Mouse (Mus musculus): ENCODE measurements at regions not wholly inside any gene's neighbourhood (a gene's known extent, or its start where the extent isn't known, plus 50 kb on each side); places are given as distances from the start of the nearest gene placed in this dataset.

DNA sequence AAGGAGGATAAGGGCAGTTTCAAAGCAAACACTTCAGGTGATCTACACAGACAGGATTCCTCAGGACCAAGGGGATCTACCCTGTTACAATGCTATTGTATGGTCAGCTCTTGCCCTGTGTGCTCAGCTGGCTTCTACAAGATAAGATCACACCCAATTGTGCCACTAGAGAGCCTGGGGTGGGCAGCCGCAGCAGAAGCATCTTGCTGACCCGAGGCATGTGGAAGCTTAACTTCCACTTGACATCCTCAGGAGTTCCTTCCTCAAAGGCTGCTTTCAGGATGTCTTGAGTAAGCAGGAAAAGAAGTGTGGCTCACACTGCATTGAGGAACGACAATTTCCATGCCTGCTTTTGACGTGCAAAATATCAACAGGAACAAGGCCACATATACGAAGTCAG lies 222.8 kb upstream of the Gpc5 start:
- DNase-seq: no peak

GRCm38 (mm10) chr14:114875101-114875500 lies 216.9 kb upstream of the Gpc5 start:
- no peak for DNase-seq

DNA sequence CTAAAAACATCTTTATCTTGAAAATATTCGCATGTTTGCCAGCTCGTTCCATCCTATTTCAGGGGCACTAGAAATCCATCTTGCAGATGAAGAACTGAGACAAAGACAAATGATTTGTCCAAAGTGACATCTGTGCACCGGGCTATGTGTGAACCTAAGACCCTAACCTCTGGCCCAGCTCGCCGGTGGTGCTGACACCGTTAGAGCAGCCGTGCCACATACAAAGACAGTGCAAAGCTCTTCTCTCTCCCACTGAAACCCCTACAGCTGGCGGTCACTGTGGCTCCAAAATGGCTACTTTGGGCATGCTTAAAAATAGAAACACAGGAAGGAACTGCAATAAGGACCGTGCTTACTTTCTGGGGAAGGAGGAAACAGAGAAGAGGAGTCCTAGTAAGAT lies 215.6 kb upstream of the Gpc5 start:
- no peak for DNase-seq

GRCm38 (mm10) chr14:114877477-114877876 lies 214.5 kb upstream of the Gpc5 start:
- DNase-seq: no peak

DNA sequence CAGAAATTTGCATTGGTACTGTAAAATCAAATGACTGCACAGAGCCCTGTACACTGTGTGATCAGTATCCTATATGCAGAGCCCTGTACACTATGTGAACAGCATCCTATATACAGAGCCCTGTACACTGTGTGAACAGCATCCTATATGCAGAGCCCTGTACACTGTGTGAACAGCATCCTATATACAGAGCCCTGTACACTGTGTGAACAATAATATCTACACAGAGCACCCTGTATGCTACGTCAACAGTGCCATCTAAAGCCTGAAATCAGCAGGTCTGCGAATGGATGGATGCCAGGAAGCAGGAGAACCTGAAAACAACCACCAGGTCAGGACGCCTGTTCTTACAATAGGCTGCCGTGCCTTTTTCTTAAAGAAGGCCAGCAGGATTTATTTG lies 211.7 kb upstream of the Gpc5 start:
- DNase-seq: no peak

DNA sequence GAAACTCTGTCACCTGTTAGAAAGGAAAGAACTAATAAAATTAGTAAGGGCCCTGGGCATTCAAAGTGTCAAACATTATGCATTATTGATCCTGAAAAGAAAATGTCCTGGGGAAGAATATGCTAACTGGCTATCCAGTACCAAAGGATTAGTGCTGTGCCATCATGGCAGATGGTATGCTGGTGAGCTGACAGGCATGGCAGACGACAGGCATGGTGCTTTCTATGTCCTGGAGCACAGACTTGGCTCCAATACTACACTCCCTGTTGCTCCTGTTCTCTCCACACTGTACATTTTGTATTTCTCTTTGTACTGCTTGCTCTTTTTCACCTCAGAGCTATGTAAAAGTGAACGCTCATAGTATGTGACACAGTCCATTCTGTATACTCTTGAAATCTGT lies 187.9 kb upstream of the Gpc5 start:
- DNase-seq: no peak

DNA sequence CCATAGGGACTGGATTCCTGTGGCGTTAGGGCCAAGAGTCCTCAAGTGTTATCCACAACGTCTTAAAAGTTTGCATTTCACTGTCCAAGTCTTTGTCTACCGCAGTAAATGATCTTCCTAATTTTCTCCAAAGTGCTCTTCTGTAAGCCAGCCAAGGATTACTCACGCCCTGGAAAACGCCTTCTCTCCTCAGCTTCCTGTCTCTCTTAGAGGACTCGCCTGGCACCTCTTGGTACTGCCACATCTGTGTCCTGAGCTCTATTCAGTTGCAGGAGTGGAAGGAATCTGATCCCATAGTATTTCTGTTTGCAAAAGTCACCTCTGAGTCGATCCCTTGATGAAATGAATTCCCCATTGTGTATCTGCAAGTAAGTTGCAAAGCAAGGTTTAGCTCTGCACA lies 179.7 kb upstream of the Gpc5 start:
- DNase-seq: no peak

- peak; percentile 39 for DNase-seq
Observed at GRCm38 (mm10) chr14:114913238-114913637, 178.8 kb upstream of the Gpc5 start.

DNA sequence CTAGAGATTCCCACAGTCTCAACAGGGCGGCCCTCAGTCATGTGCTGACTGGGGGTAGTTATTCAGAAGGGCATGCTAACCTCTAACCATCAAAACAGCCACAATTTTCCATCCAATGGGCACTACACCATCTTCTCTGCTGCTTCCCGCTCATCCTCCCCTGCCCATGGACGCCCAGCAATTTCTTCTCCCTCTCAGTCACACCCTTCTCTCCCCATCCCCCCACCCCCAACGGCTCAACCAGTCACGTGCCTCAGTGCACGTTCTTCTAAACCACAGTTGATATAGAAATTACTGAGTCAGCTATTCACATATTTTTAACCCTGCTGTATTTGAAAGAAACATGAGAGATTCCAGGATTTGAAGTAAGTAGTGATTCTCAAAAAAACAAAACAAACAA lies 146.3 kb upstream of the Gpc5 start:
- DNase-seq: no peak

DNA sequence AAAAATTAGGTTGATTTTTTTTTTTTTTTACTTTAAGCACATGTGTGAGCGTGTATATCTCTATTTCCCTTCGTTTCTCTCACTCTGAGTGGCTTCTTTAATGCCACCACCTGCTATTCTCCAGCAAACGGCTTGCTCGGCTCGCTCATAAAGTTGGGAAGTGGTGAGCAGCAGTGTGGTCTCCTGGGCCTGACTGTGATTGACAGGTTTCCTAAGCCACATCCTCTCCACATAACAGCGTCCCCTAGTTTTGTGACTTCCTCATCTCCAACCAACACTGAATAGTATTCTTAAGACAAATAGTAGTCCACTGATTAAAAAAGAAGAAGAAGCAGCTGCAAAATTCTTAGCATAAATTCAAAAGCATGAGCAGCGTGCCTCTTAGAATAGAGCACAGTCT lies 145.7 kb upstream of the Gpc5 start:
- no peak for DNase-seq

GRCm38 (mm10) chr14:114948341-114949155 lies 143.5 kb upstream of the Gpc5 start:
- DNase-seq: peak; percentile 22

- DNase-seq: no peak
Observed at GRCm38 (mm10) chr14:114949156-114949496, 142.9 kb upstream of the Gpc5 start.

DNA sequence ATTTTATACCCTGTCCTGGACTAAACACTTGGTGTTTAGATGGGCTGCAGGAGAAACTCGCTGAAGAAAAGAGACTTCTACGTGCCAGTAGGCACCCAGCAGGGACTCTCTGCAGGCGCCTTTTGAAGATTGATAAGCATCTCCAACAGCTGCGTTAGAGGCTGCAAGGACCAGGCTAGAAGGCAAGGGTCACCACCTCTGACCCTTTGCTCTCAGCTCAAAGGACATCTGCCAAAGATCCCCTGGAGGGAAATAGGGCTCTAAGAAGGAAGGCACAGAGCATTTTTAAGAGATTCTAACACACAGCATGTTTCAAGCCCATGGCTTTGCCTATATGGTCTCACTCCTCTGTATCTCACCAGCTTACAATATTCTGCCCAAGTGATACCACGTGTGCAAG lies 139.7 kb upstream of the Gpc5 start:
- no peak for DNase-seq

DNA sequence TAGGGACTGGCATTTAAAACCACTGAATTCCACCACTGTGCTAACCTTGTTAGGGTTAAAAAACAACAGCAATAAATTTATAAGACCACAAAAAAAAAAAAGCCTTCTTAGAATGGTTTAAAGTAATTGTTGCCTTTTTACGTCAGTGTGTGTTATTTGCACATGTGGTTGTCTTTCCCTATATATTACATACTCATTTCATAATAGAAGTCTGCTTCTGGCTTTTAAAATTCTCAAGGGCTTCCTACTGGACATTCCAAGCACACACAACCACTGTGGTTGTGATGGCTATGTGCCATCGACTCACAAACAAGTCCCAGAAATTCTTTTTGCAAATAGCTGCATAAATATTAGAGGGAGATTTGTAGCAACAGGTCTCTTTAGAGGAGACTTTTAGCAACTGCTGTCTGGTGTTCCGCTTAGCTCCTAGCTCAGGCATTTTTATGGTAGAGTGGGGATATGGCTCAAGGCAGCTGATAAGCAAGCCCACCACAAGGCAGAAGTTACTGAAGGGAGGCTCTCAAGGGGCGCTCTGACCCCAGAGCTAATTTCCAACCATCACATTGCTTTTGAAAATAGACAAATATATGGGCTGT lies 138.8 kb upstream of the Gpc5 start:
- peak; percentile 15 for DNase-seq

DNA sequence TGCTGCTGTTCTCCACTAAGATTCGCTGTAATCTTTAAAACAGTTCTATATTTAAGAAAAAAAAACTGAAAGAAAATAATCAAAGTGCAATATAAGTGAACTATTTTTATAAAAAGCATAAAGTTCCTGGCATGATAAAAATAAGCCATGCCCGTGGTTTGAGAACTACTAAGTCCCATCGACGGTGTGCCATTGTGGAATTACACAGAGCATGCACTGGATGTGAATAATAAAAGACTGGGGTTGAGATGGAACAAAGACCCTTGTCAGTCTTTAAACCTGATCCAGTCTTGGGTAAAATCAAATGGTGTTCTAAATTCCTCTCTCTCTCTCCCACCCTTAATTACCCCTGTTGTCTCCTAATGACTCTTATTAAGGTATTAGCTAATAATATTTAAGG lies 137.7 kb upstream of the Gpc5 start:
- no peak for DNase-seq

GRCm38 (mm10) chr14:114955572-114955971 lies 136.4 kb upstream of the Gpc5 start:
- peak; percentile 41 for DNase-seq

GRCm38 (mm10) chr14:114960273-114960672 lies 131.7 kb upstream of the Gpc5 start:
- DNase-seq: no peak

- DNase-seq: no peak
Observed at GRCm38 (mm10) chr14:114965941-114966340, 126.1 kb upstream of the Gpc5 start.

DNA sequence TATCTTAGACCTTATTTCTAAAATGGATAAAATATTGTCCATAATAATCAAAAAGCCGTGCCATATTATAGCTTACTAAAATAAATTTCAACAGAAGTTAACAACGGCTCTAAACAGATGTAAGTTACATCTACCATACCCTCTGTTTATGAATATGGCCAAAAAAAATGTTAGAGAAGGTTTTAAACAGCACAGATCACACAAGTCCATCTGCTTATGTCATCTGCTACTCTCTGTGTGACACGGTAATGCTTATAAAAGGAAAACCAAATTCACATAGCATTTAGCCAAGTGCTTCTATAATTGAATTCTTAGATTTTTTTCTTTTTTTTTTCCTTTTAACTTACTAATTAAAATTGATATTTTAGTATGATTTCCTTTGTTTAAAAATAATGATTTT lies 123.0 kb upstream of the Gpc5 start:
- DNase-seq: no peak

GRCm38 (mm10) chr14:114981120-114981519 lies 110.9 kb upstream of the Gpc5 start:
- no peak for DNase-seq

DNA sequence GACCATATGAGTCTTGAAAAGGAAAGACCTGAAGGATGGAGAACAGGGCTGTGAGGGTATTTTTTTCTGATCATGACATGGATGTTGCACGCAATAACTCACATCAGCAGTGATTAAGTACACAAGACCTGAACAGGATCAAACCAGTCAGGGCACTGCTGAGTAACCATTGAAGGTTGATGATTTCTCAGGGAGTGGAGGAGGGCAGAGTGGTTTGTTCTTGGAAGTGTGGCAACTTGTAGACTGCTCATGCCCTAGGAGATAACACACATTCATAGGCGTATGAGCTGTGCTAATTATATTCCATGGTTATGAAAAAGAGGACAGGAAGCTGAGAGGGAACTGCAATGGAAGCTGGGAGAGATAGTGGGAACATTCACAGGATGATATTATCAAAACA lies 88.8 kb upstream of the Gpc5 start:
- DNase-seq: no peak

DNA sequence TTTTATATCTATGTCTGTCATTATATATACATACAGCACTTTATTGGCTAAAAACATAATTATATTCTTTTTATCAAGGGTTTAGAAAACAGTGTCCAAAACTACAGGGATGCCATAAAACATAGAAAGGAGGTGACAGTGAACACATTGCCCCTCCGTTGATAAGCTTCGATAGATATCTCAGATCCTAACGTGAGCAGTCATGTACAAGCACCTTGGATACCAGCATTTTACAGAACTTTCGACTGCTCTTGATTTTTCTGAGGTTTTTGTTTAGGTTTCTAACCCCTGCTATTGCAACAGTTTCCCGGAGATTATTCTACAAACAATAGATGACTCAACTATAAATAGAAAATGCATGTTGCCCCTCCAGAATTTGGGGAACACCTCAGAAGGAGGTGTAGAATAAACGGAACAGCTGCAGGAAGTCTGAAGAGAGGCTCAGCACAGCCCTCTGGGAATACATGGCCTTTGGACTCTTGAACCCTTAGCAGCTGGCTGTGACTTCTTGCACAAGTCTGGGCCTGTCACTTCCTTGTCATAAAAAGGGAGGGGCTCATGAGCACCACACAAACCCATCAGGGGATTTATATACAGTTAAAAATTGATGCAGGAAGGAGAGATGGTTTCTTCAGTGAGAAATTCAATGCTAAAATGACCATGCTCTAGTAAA lies 87.1 kb upstream of the Gpc5 start:
- DNase-seq: no peak

DNA sequence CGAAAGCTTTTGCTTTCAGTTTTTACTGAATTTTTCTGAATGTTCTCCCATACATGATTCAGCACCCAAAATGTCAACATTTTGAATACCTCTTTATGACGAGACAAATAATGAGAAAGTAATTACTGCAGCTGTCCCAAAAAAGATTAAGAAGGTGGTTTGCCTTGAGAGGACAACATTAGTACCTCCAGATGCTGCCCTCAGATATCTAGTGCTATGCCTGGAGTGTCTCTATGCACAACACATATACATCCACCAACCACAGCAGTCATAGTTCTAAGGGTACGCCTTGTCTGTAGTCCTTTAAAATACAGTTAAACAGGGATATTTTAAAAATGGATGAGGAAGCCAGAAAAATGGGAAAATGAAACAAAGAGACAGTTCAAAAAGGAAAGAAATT lies 81.1 kb upstream of the Gpc5 start:
- no peak for DNase-seq

DNA sequence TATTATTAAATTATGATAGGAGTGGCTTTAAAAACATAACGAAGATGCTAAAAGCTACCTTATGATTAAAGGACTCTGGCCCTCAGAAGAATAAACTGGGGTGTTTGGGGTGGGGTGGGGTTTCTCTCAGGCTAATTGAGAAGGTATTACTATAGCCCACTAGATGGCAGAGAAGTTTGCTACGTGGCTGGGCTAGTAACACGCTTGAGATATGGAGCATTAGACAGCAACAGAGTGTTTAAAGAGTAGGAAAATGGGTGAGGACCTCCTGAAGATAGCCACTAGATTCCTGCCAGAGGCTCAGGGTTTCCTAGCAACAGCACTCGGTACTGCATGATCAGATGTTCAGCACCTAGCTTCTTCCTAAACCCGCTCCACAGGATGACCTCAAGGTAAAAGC lies 76.7 kb upstream of the Gpc5 start:
- DNase-seq: no peak
